Mouse (Mus musculus): ENCODE measurements around the gene Gpnmb.

- no peak for TF ChIP-seq POLR2A (IDR thresholded peaks at IDR 0.05; ENCODE audit: low read depth, low read length)
- TF ChIP-seq CTCF (IDR thresholded peaks at IDR 0.05; ENCODE audit: borderline replicate concordance, insufficient read depth, low read length) = no peak
Observed at GRCm38 (mm10) chr6:49013023-49013422, 23.3 kb upstream of the Gpnmb start.
